Mouse (Mus musculus) stomach, embryonic 15.5 days (tissue): ENCODE results near the gene Gm5617. TPM values are rescaled to one million over a fixed set of nuclear protein-coding genes. Genes with fewer than 3 reads are reported as not detected.
"Not testable (repeated sequence)": the region's sequence is repeated elsewhere in the genome, so short reads cannot be mapped to it uniquely, and the experiment has no call there.

ENCODE experiments used
- ATAC-seq: fragments of 200-750 bp; cut with Nextera tagmentation; 2 replicates; pipeline ENCODE4 v1.8.0; 2017; ENCODE audit warnings: low read depth, moderate number of reproducible peaks, moderate TSS enrichment; ENCODE audit not compliant: insufficient read depth, low FRiP score
- H3K27ac ChIP-seq: fragments of 300-500 bp; sonication (generic); 2 replicates; pipeline ENCODE4 v1.5.1; 2015; ENCODE audit warnings: mild to moderate bottlenecking, inconsistent platforms
- H3K27me3 ChIP-seq: fragments of 300-500 bp; sonication (generic); replicated peaks from 2 replicates; pipeline ENCODE4 v1.6.1; 2015; ENCODE audit warnings: inconsistent platforms
- H3K36me3 ChIP-seq: fragments of 300-500 bp; sonication (generic); 2 replicates; pipeline ENCODE4 v1.6.1; 2015; ENCODE audit warnings: inconsistent platforms
- H3K4me1 ChIP-seq: fragments of 300-500 bp; sonication (generic); 2 replicates; pipeline ENCODE4 v1.6.1; 2015; ENCODE audit warnings: inconsistent platforms
- H3K4me2 ChIP-seq: fragments of 300-500 bp; sonication (generic); 2 replicates; pipeline ENCODE4 v1.6.1; 2015; ENCODE audit warnings: mild to moderate bottlenecking, inconsistent platforms
- H3K4me3 ChIP-seq: fragments of 300-500 bp; sonication (generic); replicated peaks from 2 replicates; pipeline ENCODE4 v1.5.1; 2015; ENCODE audit warnings: inconsistent platforms
- H3K9ac ChIP-seq: fragments of 300-500 bp; sonication (generic); 2 replicates; pipeline ENCODE4 v1.6.1; 2015; ENCODE audit warnings: inconsistent platforms
- H3K9me3 ChIP-seq: fragments of 300-500 bp; sonication (generic); 2 replicates; pipeline ENCODE4 v1.6.1; 2016; ENCODE audit warnings: inconsistent platforms
- WGBS: fragments of 180-500 bp; shearing (Covaris S2); methylation state at CpG from one replicate; pipeline ENCODE4 v1.1.7; 2015; 5-methylcytosine and 5-hydroxymethylcytosine counted together
- microRNA-seq: library from miRNA; unstranded; fragments of <30 nt; microRNA quantifications from one replicate; pipeline ENCODE4, GENCODE M21; 2016
- polyA plus RNA-seq: library from polyadenylated mRNA; unstranded; fragments of >200 nt; fragmentation: Nextera tagmentation; extraction: Ambion mirVana; gene quantifications from 2 replicates; pipeline ENCODE4 v1.2.1, GENCODE M21; 2015

Gene Gm5617
- polyA plus RNA-seq, 1 experiment from 2014 or later, result 30.8 TPM

DNA sequence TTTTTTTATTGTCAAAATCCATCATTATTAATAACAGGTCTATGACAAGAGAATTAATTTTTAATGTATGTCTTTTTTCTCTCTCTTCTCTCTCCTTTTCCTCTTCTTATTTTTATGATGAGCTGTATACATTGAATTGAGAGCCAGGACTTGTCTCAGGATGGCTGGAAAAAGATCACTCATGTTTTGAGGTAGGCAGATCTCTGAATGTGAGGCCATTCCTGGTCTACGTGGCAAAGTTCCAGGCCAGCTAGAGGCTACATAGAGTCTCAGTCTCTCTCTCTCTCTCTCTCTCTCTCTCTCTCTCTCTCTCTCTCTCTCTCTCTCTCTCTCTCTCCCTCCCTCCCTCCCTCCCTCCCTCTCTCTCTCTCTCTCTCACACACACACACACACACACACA, 42.4 kb downstream of the Gm5617 start:
- WGBS, result 53% methylated on average over 1 of the region's 1 CpGs
- H3K9me3 ChIP-seq, H3K9ac ChIP-seq, H3K4me3 ChIP-seq, H3K4me1 ChIP-seq, H3K27me3 ChIP-seq, H3K36me3 ChIP-seq, H3K27ac ChIP-seq, ATAC-seq, H3K4me2 ChIP-seq: not testable (repeated sequence)

DNA sequence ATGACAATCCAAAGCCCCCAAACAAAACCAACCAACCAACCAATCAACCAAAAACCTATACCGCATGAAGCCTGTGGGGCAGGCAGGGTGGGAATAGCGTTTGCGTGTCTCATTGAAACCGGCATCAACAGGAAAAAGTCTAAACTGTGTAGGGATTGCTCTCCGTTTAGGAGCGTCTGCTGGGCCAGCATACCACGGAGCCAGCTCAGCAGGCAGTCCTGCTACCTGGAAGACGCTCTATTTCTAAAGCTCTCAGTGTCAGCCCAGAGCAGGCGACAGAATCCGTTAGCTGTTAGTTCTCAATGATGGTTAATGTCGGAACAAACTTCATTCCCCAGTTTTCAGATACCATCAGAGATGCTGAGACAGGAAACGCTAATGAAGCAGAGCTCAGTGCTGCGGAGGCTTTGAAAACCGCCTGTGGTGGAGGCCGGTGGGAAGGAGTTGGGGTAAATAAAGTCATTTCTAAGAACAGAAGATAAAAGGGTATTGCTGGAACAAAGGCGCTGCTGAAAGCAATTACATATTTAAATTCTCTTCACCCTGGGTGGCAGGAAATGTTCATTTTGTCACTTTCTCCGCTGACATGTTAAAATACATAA, 42.9 kb downstream of the Gm5617 start:
- 3% methylated on average over 17 of the region's 17 CpGs for WGBS

DNA sequence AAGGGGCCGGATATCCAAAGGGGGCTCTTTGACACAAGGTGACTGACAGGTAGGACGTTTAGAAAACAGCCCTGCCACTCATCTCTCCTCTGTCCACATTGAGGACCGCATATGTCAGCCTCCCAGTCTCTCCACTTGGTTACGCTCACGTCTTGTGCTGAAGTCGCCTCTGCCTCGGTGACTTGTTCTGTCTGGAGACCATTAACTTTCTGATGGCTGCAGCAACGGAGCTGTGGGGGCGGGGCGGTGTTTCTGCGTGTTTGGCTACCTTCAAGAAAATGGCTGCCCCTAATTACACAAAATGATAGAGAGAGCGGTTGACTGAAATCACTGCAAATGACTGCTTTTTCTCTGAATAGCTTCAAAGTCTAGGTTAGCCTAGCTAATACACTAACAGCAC, 43.4 kb downstream of the Gm5617 start:
- ATAC-seq, result no peak
- no peaks in the 10 kb centered on the region for H3K36me3 ChIP-seq
- H3K9ac ChIP-seq, result no peak overlapping the region
- H3K27me3 ChIP-seq, result no peaks in the 10 kb centered on the region
- 0 out of 2 replicates have a peak overlapping the region, but pooled peaks have one; percentile 16 for H3K4me2 ChIP-seq
- H3K27ac ChIP-seq, result no peak overlapping the region
- H3K4me3 ChIP-seq, result no peak overlapping the region
- no peaks in the 10 kb centered on the region for H3K9me3 ChIP-seq
- 13% methylated on average over 12 of the region's 12 CpGs for WGBS
- no peaks in the 10 kb centered on the region for H3K4me1 ChIP-seq

More for the DNA sequence above, 42.9 kb downstream of the Gm5617 start:
- ATAC-seq, result no peak
- no peaks in the 10 kb centered on the region for H3K27me3 ChIP-seq
- no peaks in the 10 kb centered on the region for H3K9me3 ChIP-seq
- H3K4me2 ChIP-seq, result 0 out of 2 replicates have a peak overlapping the region, but pooled peaks have one; percentile 16
- no peak overlapping the region for H3K4me3 ChIP-seq
- no peak overlapping the region for H3K27ac ChIP-seq
- no peak overlapping the region for H3K9ac ChIP-seq
- H3K4me1 ChIP-seq, result no peaks in the 10 kb centered on the region
- no peaks in the 10 kb centered on the region for H3K36me3 ChIP-seq

Small RNA genes within 50 kb of the gene (microRNA-seq; reads per million reads assigned to microRNA genes)
- gene Gm23653, result not detected

Other genes starting within 250 kb of the Gm5617 start
- gene Nxpe2, start 142.0 kb upstream of the Gm5617 start, polyA plus RNA-seq, result 4.4 and 11.1 TPM in 2 replicates
- 140 and 144 TPM in 2 replicates for gene Rexo2, start 14.8 kb upstream of the Gm5617 start, polyA plus RNA-seq
- gene Rbm7, start 143 bp upstream of the Gm5617 start, polyA plus RNA-seq, result 112 and 117 TPM in 2 replicates
- gene Nnmt, start 109.7 kb downstream of the Gm5617 start, polyA plus RNA-seq, result 2.1 and 3.5 TPM in 2 replicates